Mouse (Mus musculus) stomach, embryonic 16.5 days (tissue): ENCODE data around the gene Hoxa3. TPM values are rescaled to one million over a fixed set of nuclear protein-coding genes. Genes with fewer than 3 reads are reported as not detected.
A peak's percentile ranks its signal among the peaks of the same experiment; 100 is the strongest.

Experiments
- ATAC-seq: fragments of 200-750 bp; cut with Nextera tagmentation; 2 replicates; pipeline ENCODE4 v1.8.0; 2017; ENCODE audit warnings: moderate number of reproducible peaks, moderate TSS enrichment; ENCODE audit not compliant: insufficient read depth, low FRiP score
- H3K27ac ChIP-seq: fragments of 300-500 bp; sonication (generic); 2 replicates; pipeline ENCODE4 v1.5.1; 2014; ENCODE audit warnings: low read length
- H3K27me3 ChIP-seq: fragments of 300-500 bp; sonication (generic); 2 replicates; pipeline ENCODE4 v1.6.1; 2014; ENCODE audit warnings: low read length, control low read depth, mixed read lengths; ENCODE audit not compliant: control insufficient read depth, insufficient read depth
- H3K36me3 ChIP-seq: fragments of 300-500 bp; sonication (generic); 2 replicates; pipeline ENCODE4 v1.6.1; 2014; ENCODE audit warnings: low read length; ENCODE audit not compliant: control insufficient read depth, insufficient read depth
- H3K4me1 ChIP-seq: fragments of 300-500 bp; sonication (generic); 2 replicates; pipeline ENCODE4 v1.6.1; 2014; ENCODE audit warnings: low read length, control low read depth, mixed read lengths; ENCODE audit not compliant: control insufficient read depth, insufficient read depth
- H3K4me2 ChIP-seq: fragments of 300-500 bp; sonication (generic); 2 replicates; pipeline ENCODE4 v1.6.1; 2014; ENCODE audit warnings: low read depth, low read length, mixed read lengths
- H3K4me3 ChIP-seq: fragments of 300-500 bp; sonication (generic); replicated peaks from 2 replicates; pipeline ENCODE4 v1.5.1; 2014; ENCODE audit warnings: mild to moderate bottlenecking, low read length
- H3K9ac ChIP-seq: fragments of 300-500 bp; sonication (generic); 2 replicates; pipeline ENCODE4 v1.6.1; 2014; ENCODE audit warnings: low read length
- H3K9me3 ChIP-seq: fragments of 300-500 bp; sonication (generic); replicated peaks from 2 replicates; pipeline ENCODE4 v1.6.1; 2016; ENCODE audit warnings: low read length, control low read depth; ENCODE audit not compliant: control insufficient read depth
- WGBS: fragments of 180-500 bp; shearing (Covaris S2); extraction: QIAGEN DNeasy Blood & Tissue Kit; methylation state at CpG from one replicate; pipeline ENCODE4 v1.1.7; 2014; 5-methylcytosine and 5-hydroxymethylcytosine counted together
- polyA plus RNA-seq: library from polyadenylated mRNA; unstranded; fragments of >200 nt; fragmentation: Nextera tagmentation; extraction: Ambion mirVana; gene quantifications from 2 replicates; pipeline ENCODE4 v1.2.1, GENCODE M21; 2015

The Hoxa3 gene
- polyA plus RNA-seq, result 6.0 and 7.4 TPM in 2 replicates

DNA sequence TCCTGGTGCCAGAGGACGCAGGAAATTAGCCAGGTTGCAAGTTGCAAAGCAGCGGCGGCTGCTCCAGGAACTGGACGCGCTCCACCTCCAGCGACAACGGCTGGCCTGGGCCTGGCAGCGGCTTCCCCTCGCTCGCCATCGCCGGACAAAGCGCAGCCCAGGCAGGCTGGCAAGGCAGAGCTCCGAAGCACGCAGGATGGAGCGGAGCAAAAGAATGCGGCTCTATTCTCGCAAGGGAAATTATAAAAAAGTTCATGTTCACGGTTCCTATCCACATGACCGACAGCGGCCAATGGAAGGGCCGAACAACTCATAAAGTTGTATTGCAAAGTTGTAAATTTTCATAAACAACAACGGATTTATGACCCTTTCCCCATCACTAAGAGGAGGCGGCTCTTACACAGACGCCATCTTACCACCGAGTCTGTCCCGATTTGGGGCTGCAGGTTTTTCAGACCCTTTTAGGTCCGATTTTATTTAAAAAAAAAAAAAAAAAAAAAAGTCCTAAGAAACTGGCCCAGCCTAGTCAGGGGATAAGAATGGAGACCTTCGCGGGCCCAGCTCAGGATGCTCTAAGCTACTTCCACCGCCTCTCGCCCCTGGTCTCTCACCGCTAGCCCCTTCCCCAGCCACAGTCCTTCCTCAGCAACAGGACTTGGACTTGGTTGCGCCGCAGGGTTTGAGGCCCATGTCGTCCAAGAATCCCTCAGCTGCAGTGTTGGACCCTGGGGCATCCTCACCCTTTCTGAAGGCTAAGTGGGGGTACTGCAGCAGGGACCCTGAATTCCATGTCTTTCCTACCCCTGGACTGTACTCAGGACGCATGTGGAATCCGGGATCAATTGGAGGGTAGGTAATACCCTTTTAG is at the start of gene Hoxa3, which contains the start of gene Gm28308:
Hoxa3 (minus strand) TSS at position 218 of the 868 bp plus-strand sequence.
Gm28308 (minus strand) TSS at position 221 of the 868 bp plus-strand sequence.
- H3K9me3 ChIP-seq, result no peaks in the 10 kb centered on the region
- ATAC-seq, result 0 out of 2 replicates have a peak, but pooled peaks have one; percentile 34
- peak within 1 kb of the TSS; percentile 87 for H3K27ac ChIP-seq
- H3K4me2 ChIP-seq, result peak within 1 kb of the TSS; percentile 84
- peaks cover 79% of the 10 kb centered on the region for H3K27me3 ChIP-seq
- WGBS, result 10% methylated on average over 38 of the region's 38 CpGs
- peak within 1 kb of the TSS; percentile 73 for H3K9ac ChIP-seq
- H3K36me3 ChIP-seq, result no peaks in the 10 kb centered on the region
- H3K4me1 ChIP-seq, result peaks cover 4% of the 10 kb centered on the region; the same call in 1 of the 2 replicates
- H3K4me3 ChIP-seq, result peak within 1 kb of the TSS; percentile 54

DNA sequence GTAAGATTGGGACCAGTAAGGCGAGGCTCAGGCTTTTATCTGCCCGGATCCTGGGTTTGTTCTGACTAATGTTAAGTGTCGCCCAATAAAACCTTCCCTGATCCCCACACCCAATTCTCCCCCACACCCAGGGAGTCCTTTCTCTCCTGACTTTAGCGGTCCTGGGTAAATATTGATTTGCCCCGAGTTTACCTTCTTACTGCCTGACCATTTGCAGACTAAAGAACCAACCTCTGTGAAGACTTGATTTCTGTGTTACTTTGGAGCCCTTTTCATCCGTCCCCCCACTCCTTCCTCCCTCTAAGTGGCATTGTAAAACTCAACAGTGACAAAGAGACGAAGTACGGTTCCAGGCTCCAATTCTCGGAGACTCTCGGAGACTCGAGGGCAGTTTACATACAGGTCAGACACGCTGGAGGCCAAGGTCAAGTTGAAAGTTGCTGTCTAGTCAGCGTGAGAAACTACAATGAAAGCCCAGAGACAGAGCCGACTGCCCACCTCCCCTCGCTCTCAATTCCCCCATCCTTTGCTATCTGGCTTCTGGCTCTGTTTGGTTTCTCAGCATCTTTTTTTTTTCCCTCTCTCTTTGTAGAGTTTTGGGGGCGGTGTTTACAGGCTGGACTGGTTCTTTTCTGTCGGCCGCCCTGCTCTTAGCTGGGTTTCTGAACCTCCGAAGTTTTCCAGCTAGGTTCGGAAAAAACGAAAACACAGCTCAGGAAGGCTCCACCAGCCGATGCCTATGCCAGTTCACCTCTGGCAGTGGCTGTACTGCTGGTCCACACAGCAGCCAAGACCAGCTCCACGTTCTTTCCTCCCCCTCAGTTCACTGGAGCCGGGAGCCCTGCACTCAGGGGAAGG is 49.6 kb upstream of the Hoxa3 start:
- peaks cover 87% of the 10 kb centered on the region for H3K27me3 ChIP-seq
- H3K36me3 ChIP-seq, result no peaks in the 10 kb centered on the region
- peaks cover 5% of the 10 kb centered on the region; the same call in 1 of the 2 replicates for H3K4me1 ChIP-seq
- H3K4me2 ChIP-seq, result no peak overlapping the region
- 2% methylated on average over 24 of the region's 24 CpGs for WGBS
- H3K4me3 ChIP-seq, result no peak overlapping the region
- H3K9me3 ChIP-seq, result no peaks in the 10 kb centered on the region
- no peak overlapping the region for H3K27ac ChIP-seq
- H3K9ac ChIP-seq, result no peak overlapping the region
- ATAC-seq, result no peak

DNA sequence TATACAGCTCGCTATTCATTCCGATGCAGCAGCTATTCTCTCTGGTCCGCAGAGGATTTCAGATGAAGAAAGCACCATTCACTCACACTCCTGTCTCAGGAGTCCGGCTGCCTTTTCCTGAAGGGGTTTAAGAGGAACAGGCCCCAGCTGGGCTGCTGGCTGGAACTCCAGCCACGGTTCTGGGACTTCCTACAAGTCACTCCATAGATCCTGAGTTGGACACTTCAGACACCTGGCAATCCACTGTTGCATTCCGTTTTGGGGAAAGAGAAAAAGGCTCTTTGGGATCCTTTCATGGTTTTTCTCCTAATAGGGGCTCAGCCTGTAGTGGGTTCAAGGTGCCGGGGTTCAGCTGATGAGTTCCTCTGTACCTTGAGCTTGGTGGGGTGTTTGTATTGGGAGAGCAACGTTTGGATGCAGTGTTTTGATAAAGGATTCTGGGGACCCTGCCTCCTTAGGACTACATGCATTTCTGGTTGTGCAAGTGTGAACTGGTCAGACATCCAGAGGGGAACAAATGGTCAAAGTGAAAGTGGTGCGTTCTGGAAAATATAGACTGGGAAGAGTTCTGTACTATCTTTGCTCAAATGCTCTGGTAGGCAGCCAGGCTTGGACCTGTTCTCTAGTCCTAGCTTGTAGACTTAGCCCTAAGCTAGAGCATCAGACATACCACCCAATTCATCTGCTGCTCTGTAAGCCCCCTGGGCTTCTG is 48.8 kb upstream of the Hoxa3 start:
- ATAC-seq, result no peak
- WGBS, result 6% methylated on average over 9 of the region's 9 CpGs
- no peaks in the 10 kb centered on the region for H3K9me3 ChIP-seq
- no peak overlapping the region for H3K4me3 ChIP-seq
- no peaks in the 10 kb centered on the region for H3K36me3 ChIP-seq
- peaks cover 5% of the 10 kb centered on the region; the same call in 1 of the 2 replicates for H3K4me1 ChIP-seq
- no peak overlapping the region for H3K9ac ChIP-seq
- no peak overlapping the region for H3K27ac ChIP-seq
- peaks cover 87% of the 10 kb centered on the region for H3K27me3 ChIP-seq
- H3K4me2 ChIP-seq, result no peak overlapping the region

DNA sequence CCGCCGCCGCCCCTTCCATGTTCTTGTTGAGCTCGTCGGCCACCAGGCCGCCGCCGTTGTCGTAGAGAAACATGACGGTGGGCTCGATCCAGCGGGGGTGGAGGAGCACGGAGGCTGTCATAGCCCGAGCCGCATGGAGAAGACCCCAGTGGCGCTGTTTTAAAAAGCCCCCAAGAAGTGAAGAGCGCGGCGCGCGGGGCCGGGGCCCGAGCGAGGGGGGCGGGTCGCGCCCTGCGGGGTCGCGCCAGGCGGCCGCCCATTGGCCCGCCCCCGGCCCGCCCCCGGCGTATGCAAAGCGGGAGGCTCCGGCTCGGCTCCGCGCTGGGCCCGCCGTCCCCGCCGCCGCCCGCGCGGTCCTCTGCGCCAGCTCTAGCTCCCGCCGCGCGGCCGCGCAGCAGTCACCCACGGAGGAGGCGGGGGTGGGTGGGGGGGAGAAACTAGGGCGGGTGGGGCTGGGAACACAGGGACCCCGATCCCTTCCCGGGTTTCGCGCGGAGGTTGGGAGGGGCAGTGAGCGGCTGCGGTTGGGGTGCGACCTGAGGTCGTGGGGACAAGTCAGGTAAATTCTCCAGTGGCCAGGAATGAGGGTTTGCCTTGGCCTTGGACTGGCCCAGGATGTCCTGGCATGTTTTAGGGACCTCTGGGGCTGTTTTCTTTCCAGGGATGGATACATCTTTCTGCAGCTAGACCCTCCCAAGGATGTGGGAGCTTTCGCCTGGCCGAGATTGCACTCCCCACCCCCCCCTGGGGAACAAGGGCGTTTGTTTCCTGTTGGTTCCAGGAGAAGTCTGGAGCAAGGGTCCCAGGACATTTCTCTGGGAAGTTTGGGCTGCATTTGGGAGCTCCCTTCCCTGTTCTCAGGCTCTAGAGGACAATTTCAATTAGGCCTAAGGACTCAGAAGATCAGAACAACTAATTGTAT is 47.8 kb upstream of the Hoxa3 start, which contains the start of gene Hoxa13:
Hoxa13 (minus strand) TSS at position 227 of the 922 bp plus-strand sequence.
- peak; percentile 66; the same call in 1 of the 2 replicates for ATAC-seq
- Histone ChIP-seq H3K27ac (no peak within 1 kb of the TSS), H3K4me1 (peaks cover 5% of the 10 kb centered on the region; the same call in 1 of the 2 replicates), H3K36me3 (no peaks in the 10 kb centered on the region), H3K9me3 (no peaks in the 10 kb centered on the region), H3K9ac (peak within 1 kb of the TSS; percentile 14; the same call in 1 of the 2 replicates), H3K27me3 (peaks cover 84% of the 10 kb centered on the region), H3K4me3 (peak within 1 kb of the TSS; percentile 46), H3K4me2 (peak within 1 kb of the TSS; percentile 64)
- WGBS, result under 1% methylated on average over 39 of the region's 72 CpGs

DNA sequence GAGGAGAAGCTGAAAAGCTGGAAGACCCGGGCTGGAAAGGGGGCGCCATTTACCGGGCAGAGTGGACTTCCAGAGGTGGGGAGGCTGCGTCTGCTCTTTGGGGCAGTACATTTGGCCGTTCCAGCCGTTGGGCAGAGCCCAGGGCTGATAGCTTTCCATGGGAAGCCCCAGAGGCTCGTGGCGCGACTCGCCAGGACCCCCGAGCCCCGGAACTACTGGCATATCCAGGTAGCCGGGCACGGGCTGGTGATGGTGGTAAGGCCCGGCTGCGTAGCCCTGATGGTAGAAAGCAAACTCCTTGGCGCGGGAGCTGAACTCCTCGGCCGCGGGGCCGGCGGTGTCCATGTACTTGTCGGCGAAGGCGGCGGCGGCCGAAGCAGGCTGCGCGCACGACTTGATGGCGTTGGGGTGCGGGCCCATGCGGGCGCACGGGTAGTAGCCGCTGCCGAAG is 46.7 kb upstream of the Hoxa3 start:
- H3K4me1 ChIP-seq, result peaks cover 5% of the 10 kb centered on the region; the same call in 1 of the 2 replicates
- no peak overlapping the region for H3K27ac ChIP-seq
- under 1% methylated on average over 39 of the region's 39 CpGs for WGBS
- peaks cover 83% of the 10 kb centered on the region for H3K27me3 ChIP-seq
- H3K4me2 ChIP-seq, result peak overlapping the region; percentile 64
- no peaks in the 10 kb centered on the region for H3K36me3 ChIP-seq
- H3K9me3 ChIP-seq, result no peaks in the 10 kb centered on the region
- H3K4me3 ChIP-seq, result peak overlapping the region; percentile 46
- H3K9ac ChIP-seq, result no peak overlapping the region
- no peak; the same call in 1 of the 2 replicates for ATAC-seq

DNA sequence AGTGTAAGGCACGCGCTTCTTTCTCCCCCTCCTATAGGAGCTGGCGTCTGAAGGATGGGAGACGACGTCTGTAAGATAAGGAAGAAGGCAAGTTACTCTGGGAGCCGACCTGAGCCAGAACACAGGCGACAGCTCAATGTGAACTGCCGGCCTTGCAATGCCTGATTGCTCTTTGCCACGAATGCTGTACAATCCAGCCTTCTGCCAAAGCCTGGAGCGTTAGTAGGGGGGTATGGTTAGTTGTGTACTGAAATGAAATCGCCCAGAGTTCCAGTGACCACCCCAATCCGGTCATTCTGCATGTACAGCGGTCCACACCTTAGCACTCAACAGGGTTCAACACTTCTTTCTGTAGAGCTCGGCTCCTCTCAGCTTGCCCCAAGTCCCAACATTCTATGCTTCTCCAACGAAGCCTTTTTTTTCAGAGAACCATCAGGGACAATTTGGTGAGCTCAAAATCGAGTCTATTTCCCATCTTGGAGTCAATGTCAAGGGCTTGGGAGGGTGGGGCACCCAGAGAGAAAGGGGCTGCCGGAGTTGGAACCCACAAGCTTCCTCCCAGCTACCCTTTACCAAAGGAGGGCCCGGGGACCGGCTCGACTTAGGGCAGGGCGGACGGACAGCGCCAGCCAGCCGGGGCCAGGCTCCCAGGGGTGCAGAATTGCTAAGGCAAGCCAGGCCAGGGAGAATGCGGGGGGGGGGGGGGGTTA is 46.1 kb upstream of the Hoxa3 start:
- Histone ChIP-seq H3K27me3 (peaks cover 80% of the 10 kb centered on the region), H3K9ac (no peak overlapping the region), H3K27ac (no peak overlapping the region), H3K9me3 (no peaks in the 10 kb centered on the region), H3K4me1 (peaks cover 5% of the 10 kb centered on the region; the same call in 1 of the 2 replicates), H3K36me3 (no peaks in the 10 kb centered on the region), H3K4me3 (no peak overlapping the region), H3K4me2 (no peak overlapping the region)
- 2% methylated on average over 24 of the region's 25 CpGs for WGBS
- no peak for ATAC-seq

DNA sequence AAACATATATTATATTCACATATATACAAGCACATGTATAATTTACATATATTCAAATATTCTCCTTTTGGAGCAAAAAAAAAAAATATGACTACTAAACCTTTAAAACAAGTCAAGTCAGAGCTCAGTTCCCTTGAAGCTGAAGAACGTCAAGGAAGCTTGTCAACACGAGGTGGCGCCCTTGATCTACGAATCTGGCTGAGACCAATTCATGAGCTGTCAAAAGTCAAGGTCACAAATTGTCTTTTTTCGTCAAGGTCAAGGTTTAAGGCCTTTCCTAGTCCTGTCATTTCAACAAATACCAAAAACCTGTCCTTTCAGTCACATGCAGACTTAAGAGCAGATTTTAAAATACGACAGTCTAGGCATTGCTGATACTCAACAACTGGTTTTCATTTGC is 43.8 kb upstream of the Hoxa3 start:
- H3K4me3 ChIP-seq, result no peak overlapping the region
- no peak for ATAC-seq
- H3K27me3 ChIP-seq, result peaks cover 73% of the 10 kb centered on the region
- H3K4me2 ChIP-seq, result no peak overlapping the region
- H3K4me1 ChIP-seq, result peaks cover 5% of the 10 kb centered on the region; the same call in 1 of the 2 replicates
- H3K36me3 ChIP-seq, result no peaks in the 10 kb centered on the region
- no peak overlapping the region for H3K9ac ChIP-seq
- H3K9me3 ChIP-seq, result no peaks in the 10 kb centered on the region
- H3K27ac ChIP-seq, result no peak overlapping the region
- 1% methylated on average over 6 of the region's 6 CpGs for WGBS
